Comparison of ENCODE assay signal across 13 mouse cellular contexts in the genomic region with DNA sequence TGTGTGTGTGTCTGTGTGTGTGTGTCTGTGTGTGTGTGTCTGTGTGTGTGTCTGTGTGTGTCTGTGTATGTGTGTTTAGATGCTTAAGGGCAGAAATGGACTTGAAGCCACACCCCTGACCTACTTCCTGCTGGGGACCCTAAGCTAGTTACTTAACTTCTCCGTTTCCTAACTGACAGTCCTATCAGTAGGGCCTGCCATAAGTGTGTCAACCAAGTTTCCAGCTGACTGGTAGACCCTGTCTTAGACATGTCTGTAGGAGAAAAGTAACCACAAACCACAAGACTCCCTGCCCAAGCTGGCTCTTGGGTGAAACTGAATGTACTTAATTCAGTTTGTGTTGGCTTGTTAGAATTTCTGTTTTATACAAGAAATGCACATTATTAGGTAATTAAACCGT. TPM values are rescaled to one million over a fixed set of nuclear protein-coding genes. Genes with fewer than 3 reads are reported as not detected.
A peak's percentile ranks its signal among the peaks of the same experiment; 100 is the strongest.
DNase-seq lines count a peak whose midpoint lies in the region; ATAC-seq and TF ChIP-seq lines count a peak whose summit lies in the region.
"Had no signal": no experiment of that assay in that cellular context is flagged by ENCODE, and none has a peak within 500 bp of the region (broad histone marks: within the 10 kb centered on the region; RNA-seq: fewer than 3 reads in every experiment).

No protein-coding gene starts in this region.

- no peaks in the 10 kb centered on the region for H3K36me3 ChIP-seq in kidney, adult 2 months (ENCODE audit: control insufficient read depth, insufficient read depth, low read length)
- no peaks in the 10 kb centered on the region for H3K36me3 ChIP-seq in midbrain, embryonic 14.5 days (ENCODE audit: control insufficient read depth, insufficient read depth, low read length)
- H3K36me3 ChIP-seq: stomach, embryonic 15.5 days had no signal

- H3K9me3 ChIP-seq in midbrain, embryonic 14.5 days (ENCODE audit: control insufficient read depth, low read length) = no peaks in the 10 kb centered on the region
- H3K9me3 ChIP-seq: stomach, embryonic 15.5 days had no signal

- no peak overlapping the region for H3K4me3 ChIP-seq in kidney, adult 2 months (ENCODE audit: insufficient read depth, low read depth, low read length)
- no peak overlapping the region for H3K4me3 ChIP-seq in midbrain, embryonic 14.5 days (replicated peaks; ENCODE audit: low read depth, low read length)
- H3K4me3 ChIP-seq: stomach, embryonic 15.5 days had no signal

- no peak for TF ChIP-seq CTCF in kidney, adult 2 months (conservative IDR thresholded peaks at IDR 0.05; ENCODE audit: insufficient read depth, insufficient read length, low read depth, low read length)

- H3K27me3 ChIP-seq in kidney, adult 2 months (replicated peaks; ENCODE audit: control insufficient read depth, insufficient read depth, low read length) = no peaks in the 10 kb centered on the region
- no peaks in the 10 kb centered on the region for H3K27me3 ChIP-seq in midbrain, embryonic 14.5 days (ENCODE audit: control insufficient read depth, insufficient read depth, low read length)
- H3K27me3 ChIP-seq: stomach, embryonic 15.5 days had no signal

- H3K27ac ChIP-seq in kidney, adult 2 months (ENCODE audit: insufficient read depth, low read depth, low read length) = no peak overlapping the region
- H3K27ac ChIP-seq in midbrain, embryonic 14.5 days (replicated peaks; ENCODE audit: low read depth, low read length) = no peak overlapping the region
- H3K27ac ChIP-seq: stomach, embryonic 15.5 days had no signal

- no peak overlapping the region for H3K9ac ChIP-seq in midbrain, embryonic 14.5 days (replicated peaks; ENCODE audit: low read length)
- H3K9ac ChIP-seq: lung, embryonic 14.5 days; stomach, embryonic 15.5 days had no signal

- peak; percentile 61 to 64 for DNase-seq in spleen, postnatal 36 days (ENCODE audit: low spot score in 2 of 2)
- no peak for DNase-seq in spleen, adult 18-20 months
- no peak for DNase-seq in kidney, adult 2 months
- DNase-seq in midbrain, embryonic 14.5 days = no peak
- no peak for DNase-seq in embryo, embryonic 10.5 days (ENCODE audit: low spot score)
- DNase-seq in layer of hippocampus, adult 8-10 months (ENCODE audit: low spot score in 2 of 2) = no peak
- DNase-seq: cerebellum, postnatal 36 days; gastrocnemius, postnatal 25 days; layer of hippocampus, postnatal 36 days; lung, embryonic 14.5 days had no signal

- WGBS in kidney, adult 2 months = 55% methylated on average over 2 of the region's 2 CpGs
- 69% methylated on average over 2 of the region's 2 CpGs for WGBS in midbrain, embryonic 14.5 days

- no peak for TF ChIP-seq POLR2A in kidney, adult 2 months (IDR thresholded peaks at IDR 0.05; ENCODE audit: low read depth, low read length)

- H3K4me2 ChIP-seq in midbrain, embryonic 14.5 days (ENCODE audit: low read length) = no peak overlapping the region
- H3K4me2 ChIP-seq: lung, embryonic 14.5 days; stomach, embryonic 15.5 days had no signal

- 0 out of 2 replicates have a peak, but pooled peaks cover 5% of the 10 kb centered on the region for H3K4me1 ChIP-seq in kidney, adult 2 months (ENCODE audit: control insufficient read depth, insufficient read depth, low read length)
- H3K4me1 ChIP-seq in midbrain, embryonic 14.5 days (ENCODE audit: control insufficient read depth, insufficient read depth, low read length) = peaks cover 4% of the 10 kb centered on the region; the same call in 1 of the 2 replicates

- peak; percentile 97 for ATAC-seq in common myeloid progenitor, adult 5-6 weeks (replicated peaks; ENCODE audit: low read depth, poor library complexity, severe bottlenecking)
- peak; percentile 79 for ATAC-seq in megakaryocyte-erythroid progenitor cell, adult 5-6 weeks (replicated peaks; ENCODE audit: low FRiP score, low TSS enrichment, poor library complexity, severe bottlenecking)
- ATAC-seq in midbrain, embryonic 14.5 days (ENCODE audit: low FRiP score, low TSS enrichment) = no peak

RNA-seq across cellular contexts. Expression of gene Slc22a8, which starts 1.1 kb away (rescaled TPM):
- total RNA-seq in common myeloid progenitor, adult 5-6 weeks (2017) = not detected in 2 replicates
- total RNA-seq in megakaryocyte-erythroid progenitor cell, adult 5-6 weeks (2014; fragmentation: Nextera tagmentation) = not detected in 2 replicates
- not detected in 2 replicates for total RNA-seq in megakaryocyte-erythroid progenitor cell, adult 5-6 weeks (2017)
- 526 and 582 TPM in 2 replicates for polyA plus RNA-seq in kidney, adult 2 months (2012; rRNA removed)
- 4.5 and 6.4 TPM in 2 replicates for polyA plus RNA-seq in midbrain, embryonic 14.5 days (2014; fragmentation: Nextera tagmentation; extraction: Ambion mirVana)
- 10 to 100 TPM; 10.6 to 12.2 (median 11.5) TPM for total RNA-seq in layer of hippocampus, adult 8-10 months (2022)
- total RNA-seq: gastrocnemius, postnatal 25 days had no signal
- polyA plus RNA-seq: lung, embryonic 14.5 days had no signal

RNA-seq across cellular contexts. Expression of gene Slc22a6, which starts 25.7 kb away (rescaled TPM):
- total RNA-seq in common myeloid progenitor, adult 5-6 weeks (2017) = not detected in 2 replicates
- total RNA-seq in megakaryocyte-erythroid progenitor cell, adult 5-6 weeks (2014; fragmentation: Nextera tagmentation) = not detected in 2 replicates
- total RNA-seq in megakaryocyte-erythroid progenitor cell, adult 5-6 weeks (2017) = not detected in 2 replicates
- polyA plus RNA-seq in kidney, adult 2 months (2012; rRNA removed) = 355 and 358 TPM in 2 replicates
- 8.0 TPM in 1 of 2 replicates, not detected in the other for polyA plus RNA-seq in midbrain, embryonic 14.5 days (2014; fragmentation: Nextera tagmentation; extraction: Ambion mirVana)
- 1 to 10 TPM; 3.5 to 4.4 (median 4.1) TPM for total RNA-seq in layer of hippocampus, adult 8-10 months (2022)
- total RNA-seq: gastrocnemius, postnatal 25 days had no signal
- polyA plus RNA-seq: lung, embryonic 14.5 days; stomach, embryonic 15.5 days had no signal

Comparison
In these comparisons a context has a peak if more than half of its experiments do, and no peak if none do; other contexts are left out.
1. DNase-seq: peak in spleen, postnatal 36 days (2 of 2); none in spleen, adult 18-20 months (0 of 2), kidney, adult 2 months (single experiment), midbrain, embryonic 14.5 days (single experiment), embryo, embryonic 10.5 days (single experiment) and layer of hippocampus, adult 8-10 months (0 of 2).
2. RNA of gene Slc22a8, which starts 1.1 kb away (total RNA-seq): 10.6 to 12.2 TPM in layer of hippocampus, adult 8-10 months; not detected in megakaryocyte-erythroid progenitor cell, adult 5-6 weeks and not detected in common myeloid progenitor, adult 5-6 weeks; every median in the first group is over 10 times any median in the second.